Mouse (Mus musculus) heart, embryonic 10.5 days (tissue): ENCODE results near the gene Acsf2. TPM values are rescaled to one million over a fixed set of nuclear protein-coding genes. Genes with fewer than 3 reads are reported as not detected.
A peak's percentile ranks its signal among the peaks of the same experiment; 100 is the strongest.
"Not testable (repeated sequence)": the region's sequence is repeated elsewhere in the genome, so short reads cannot be mapped to it uniquely, and the experiment has no call there.

Experiments
- DNase-seq: peaks from one replicate; pipeline ENCODE4 v3.0.0-alpha.2; 2017; ENCODE audit warnings: low spot score
- H3K27ac ChIP-seq: fragments of 300-500 bp; sonication (generic); 2 replicates; pipeline ENCODE4 v1.5.1; 2016; ENCODE audit warnings: mild to moderate bottlenecking
- H3K27me3 ChIP-seq: fragments of 300-500 bp; sonication (generic); 2 replicates; pipeline ENCODE4 v1.6.1; 2016; ENCODE audit warnings: mild to moderate bottlenecking; ENCODE audit not compliant: poor library complexity, insufficient read depth, severe bottlenecking
- H3K36me3 ChIP-seq: fragments of 300-500 bp; sonication (generic); 2 replicates; pipeline ENCODE4 v1.6.1; 2016; ENCODE audit warnings: mild to moderate bottlenecking, moderate library complexity
- H3K4me1 ChIP-seq: fragments of 300-500 bp; sonication (generic); 2 replicates; pipeline ENCODE4 v1.6.1; 2016; ENCODE audit warnings: mild to moderate bottlenecking
- H3K4me3 ChIP-seq: fragments of 300-500 bp; sonication (generic); 2 replicates; pipeline ENCODE4 v1.5.1; 2016; ENCODE audit warnings: mild to moderate bottlenecking, moderate library complexity
- H3K9me3 ChIP-seq: fragments of 300-500 bp; sonication (generic); 2 replicates; pipeline ENCODE4 v1.6.1; 2016; ENCODE audit warnings: mild to moderate bottlenecking, moderate library complexity
- WGBS: fragments of 180-500 bp; shearing (Covaris S2); methylation state at CpG from one replicate; pipeline ENCODE4 v1.1.7; 2016; 5-methylcytosine and 5-hydroxymethylcytosine counted together
- polyA plus RNA-seq: library from polyadenylated mRNA; unstranded; fragments of >200 nt; fragmentation: Nextera tagmentation; extraction: Ambion mirVana; gene quantifications from 2 replicates; pipeline ENCODE4 v1.2.1, GENCODE M21; 2016

Gene Acsf2
- polyA plus RNA-seq: 2.8 and 4.1 TPM in 2 replicates

DNA sequence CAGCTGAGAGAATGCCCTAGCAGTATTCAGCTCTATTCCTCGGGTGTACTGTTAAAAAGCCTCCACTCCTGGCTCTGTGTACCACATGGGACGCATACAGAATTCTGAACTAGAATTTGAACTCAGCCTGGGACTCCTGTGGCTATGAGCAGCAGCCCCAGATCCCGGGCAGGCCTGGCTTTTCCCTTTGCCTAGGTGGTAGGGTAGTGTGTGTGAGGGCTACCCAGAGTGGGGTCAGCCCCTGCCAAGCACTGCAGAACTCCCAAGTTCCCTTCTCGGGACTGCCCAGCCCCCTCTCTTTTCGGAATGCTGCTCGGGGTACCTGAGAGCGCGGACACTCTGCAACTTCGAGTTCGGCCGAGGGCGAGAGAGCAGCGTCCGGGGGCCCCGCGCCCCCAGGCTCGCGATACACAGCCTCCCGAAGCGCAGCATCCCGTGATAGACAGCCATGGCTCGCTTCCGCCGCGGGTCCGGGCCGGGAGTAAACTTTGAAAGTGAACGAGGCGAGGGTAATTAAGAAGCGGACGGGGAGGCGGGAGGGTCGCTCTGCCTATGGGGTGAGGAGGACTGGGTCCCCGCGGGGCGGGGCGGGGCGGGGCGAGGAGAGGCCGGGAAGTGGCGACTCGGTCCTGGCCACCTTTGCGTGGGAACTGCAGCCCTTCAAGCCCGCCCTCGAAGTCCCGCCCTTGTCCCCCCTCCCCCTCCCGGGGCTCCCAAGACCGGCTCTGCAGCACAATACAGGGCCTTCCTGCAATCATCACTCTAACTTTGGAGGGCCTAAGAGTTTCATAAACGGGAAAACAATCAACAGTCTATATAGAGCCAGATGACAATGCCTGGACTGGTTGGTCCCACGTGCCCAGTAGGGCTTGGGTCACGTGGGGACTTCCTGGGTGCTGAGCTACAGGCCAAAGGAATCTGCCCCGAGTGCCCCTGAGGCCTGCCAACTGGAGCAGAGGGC, at the start of gene Acsf2:
Gene Acsf2, minus strand, starts transcription at position 551 of the 961 bp plus-strand sequence.
- Histone ChIP-seq H3K4me3 (peak within 1 kb of the TSS; percentile 65), H3K4me1 (peaks cover 11% of the 10 kb centered on the region), H3K27ac (peak within 1 kb of the TSS; percentile 87), H3K36me3 (no peaks in the 10 kb centered on the region), H3K27me3 (0 out of 2 replicates have a peak, but pooled peaks cover 7% of the 10 kb centered on the region), H3K9me3 (no peaks in the 10 kb centered on the region)
- DNase-seq: peak; percentile 88
- 3% methylated on average over 52 of the region's 52 CpGs for WGBS

DNA sequence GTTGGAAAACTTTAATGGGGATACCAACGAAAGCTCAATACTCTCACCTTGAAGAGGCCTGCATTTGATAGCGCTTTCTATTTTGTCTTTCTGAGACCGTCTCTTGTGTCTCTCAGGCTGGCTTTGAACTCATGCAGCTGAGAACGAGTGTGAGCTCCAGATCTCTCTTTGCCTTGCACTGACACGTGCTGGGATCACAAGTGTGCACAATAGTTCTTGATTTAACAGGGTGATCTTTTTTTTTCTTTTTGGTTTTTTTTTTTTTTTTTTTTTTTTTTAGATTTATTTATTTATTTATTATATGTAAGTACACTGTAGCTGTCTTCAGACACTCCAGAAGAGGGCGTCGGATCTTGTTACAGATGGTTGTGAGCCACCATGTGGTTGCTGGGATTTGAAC, 49.6 kb upstream of the Acsf2 start:
- peaks cover 12% of the 10 kb centered on the region; the same call in 1 of the 2 replicates for H3K4me1 ChIP-seq
- H3K9me3 ChIP-seq, H3K4me3 ChIP-seq, H3K27ac ChIP-seq, H3K27me3 ChIP-seq, DNase-seq: not testable (repeated sequence)
- 97% methylated on average over 5 of the region's 7 CpGs for WGBS
- peaks cover 47% of the 10 kb centered on the region for H3K36me3 ChIP-seq

DNA sequence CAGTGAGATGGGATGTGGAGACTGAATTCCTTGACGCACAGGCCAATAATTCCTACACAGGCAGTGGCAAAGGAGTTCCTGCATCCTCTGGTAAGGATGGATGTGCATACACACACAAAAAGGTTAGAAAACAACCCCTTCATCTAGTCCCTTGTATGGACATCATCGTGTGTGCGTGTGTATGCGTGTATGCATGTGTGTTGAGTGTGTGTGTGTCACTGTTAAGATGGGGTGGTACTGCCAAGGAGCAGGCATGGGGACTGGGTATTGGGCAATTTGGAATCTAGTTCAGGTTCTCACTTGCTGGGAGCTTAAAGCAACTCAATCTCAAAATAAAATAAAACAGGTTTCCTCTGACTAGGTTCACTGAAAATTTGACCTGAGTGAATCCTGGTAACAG, 44.8 kb upstream of the Acsf2 start:
- 95% methylated on average over 4 of the region's 4 CpGs for WGBS
- peaks cover 88% of the 10 kb centered on the region for H3K36me3 ChIP-seq

DNA sequence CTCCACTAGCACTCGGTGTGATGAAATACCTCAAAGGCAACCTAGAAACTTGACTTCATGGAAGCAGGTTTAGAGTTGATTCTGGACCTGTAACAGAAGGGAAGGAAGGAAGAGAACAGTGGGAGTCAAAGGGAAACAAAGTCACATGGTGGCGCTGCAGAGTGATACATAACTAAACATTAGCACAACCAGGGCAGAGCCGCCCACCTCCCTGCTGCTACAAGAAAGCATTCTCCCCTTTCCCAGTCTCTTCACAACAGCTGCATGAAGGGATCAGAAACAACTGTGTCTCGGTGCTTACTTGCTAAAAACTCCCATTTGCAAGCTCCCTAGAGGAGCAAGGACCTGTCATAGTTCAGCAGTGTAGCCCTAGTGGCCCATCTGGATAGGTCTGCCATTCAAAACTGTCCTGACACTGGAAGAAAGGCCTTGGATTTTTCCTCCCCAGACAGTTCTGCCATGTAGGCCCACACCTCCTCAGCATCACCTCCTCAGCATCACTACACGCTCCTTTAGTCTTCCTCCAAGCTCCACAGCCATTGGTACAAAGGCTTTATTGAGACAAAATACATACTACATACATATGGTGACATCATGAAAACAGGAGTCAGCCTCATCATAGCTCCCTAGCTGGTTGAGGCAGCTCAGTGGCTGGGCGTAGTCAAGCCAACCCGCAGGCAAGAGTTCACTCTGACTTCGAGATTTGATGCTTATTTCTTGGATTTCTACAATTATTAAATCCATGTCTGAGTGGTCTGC, 43.0 kb upstream of the Acsf2 start:
- no peaks in the 10 kb centered on the region for H3K4me1 ChIP-seq
- DNase-seq: no peak
- H3K9me3 ChIP-seq: no peaks in the 10 kb centered on the region
- 86% methylated on average over 8 of the region's 8 CpGs for WGBS
- H3K4me3 ChIP-seq: no peak overlapping the region
- peaks cover 91% of the 10 kb centered on the region for H3K36me3 ChIP-seq
- H3K27me3 ChIP-seq: no peaks in the 10 kb centered on the region
- no peak overlapping the region for H3K27ac ChIP-seq

More for the DNA sequence above, 44.8 kb upstream of the Acsf2 start:
- Histone ChIP-seq H3K9me3 (no peaks in the 10 kb centered on the region), H3K27ac (no peak overlapping the region), H3K4me1 (no peaks in the 10 kb centered on the region), H3K27me3 (no peaks in the 10 kb centered on the region), H3K4me3 (no peak overlapping the region)
- DNase-seq: no peak

DNA sequence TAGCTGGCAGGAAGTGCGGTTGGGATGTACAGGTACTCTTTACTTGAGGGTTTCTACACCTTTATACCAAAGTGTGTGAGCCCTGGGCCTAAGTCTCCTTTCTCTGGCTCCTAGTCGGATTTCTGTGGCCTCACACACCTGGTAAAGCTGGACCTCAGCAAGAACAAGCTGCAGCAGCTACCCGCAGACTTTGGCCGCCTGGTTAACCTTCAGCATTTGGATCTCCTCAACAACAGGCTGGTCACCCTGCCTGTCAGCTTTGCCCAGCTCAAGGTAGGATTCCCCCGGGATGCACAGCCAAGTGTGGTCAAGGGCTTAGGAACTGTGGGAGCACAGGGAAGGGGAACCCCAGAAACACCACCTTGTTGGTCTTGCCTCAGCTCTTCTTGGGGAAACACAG, 32.8 kb upstream of the Acsf2 start:
- H3K27me3 ChIP-seq: no peaks in the 10 kb centered on the region
- H3K27ac ChIP-seq: no peak overlapping the region
- H3K4me1 ChIP-seq: peaks cover 7% of the 10 kb centered on the region; the same call in 1 of the 2 replicates
- WGBS: 93% methylated on average over 5 of the region's 5 CpGs
- no peaks in the 10 kb centered on the region for H3K9me3 ChIP-seq
- H3K4me3 ChIP-seq: no peak overlapping the region
- H3K36me3 ChIP-seq: peaks cover 83% of the 10 kb centered on the region
- DNase-seq: no peak

DNA sequence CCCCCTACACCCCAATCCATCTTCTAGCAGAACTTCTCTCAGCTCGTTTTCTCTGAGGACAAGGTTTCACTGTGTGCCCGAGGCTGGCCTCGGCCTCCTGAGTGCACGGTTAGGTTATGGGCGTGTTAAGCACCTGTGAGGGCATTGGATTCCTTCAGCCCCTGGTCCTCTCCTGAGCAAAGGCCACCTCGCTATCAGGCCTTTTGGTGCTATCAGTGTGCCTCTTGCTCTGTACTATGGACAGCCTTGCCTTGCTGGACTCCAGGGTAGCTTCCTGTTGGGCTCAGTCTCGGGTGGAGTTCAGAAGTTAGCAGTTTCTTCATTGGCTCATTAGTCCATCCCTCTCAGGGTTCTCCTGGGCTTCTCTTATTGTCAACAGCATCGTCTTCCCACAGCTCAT, 31.3 kb upstream of the Acsf2 start:
- no peaks in the 10 kb centered on the region for H3K27me3 ChIP-seq
- WGBS: 87% methylated on average over 8 of the region's 8 CpGs
- H3K36me3 ChIP-seq: peaks cover 68% of the 10 kb centered on the region

DNA sequence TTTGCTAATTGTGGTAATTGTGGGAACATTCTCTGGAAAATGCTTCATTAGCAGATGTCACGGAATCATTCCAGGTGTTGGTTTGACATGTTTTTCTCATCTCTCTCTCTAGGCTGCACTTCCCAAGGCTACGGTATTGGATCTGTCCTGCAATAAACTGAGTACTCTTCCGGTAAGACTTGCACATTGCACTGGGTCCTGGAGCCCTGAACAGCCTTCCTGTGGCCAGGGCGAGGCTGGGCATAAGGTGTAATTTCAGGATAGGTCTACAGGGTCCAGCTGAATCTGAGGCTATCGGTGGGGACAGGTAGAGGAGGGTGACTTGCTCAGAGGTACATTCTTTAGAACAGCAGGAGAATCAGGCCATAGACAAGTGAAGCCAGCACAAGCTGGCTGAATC, 30.3 kb upstream of the Acsf2 start:
- H3K4me3 ChIP-seq: no peak overlapping the region
- DNase-seq: no peak

More for the DNA sequence above, 31.3 kb upstream of the Acsf2 start:
- no peak overlapping the region for H3K4me3 ChIP-seq
- no peaks in the 10 kb centered on the region for H3K9me3 ChIP-seq
- peaks cover 7% of the 10 kb centered on the region; the same call in 1 of the 2 replicates for H3K4me1 ChIP-seq
- no peak overlapping the region for H3K27ac ChIP-seq
- DNase-seq: no peak

DNA sequence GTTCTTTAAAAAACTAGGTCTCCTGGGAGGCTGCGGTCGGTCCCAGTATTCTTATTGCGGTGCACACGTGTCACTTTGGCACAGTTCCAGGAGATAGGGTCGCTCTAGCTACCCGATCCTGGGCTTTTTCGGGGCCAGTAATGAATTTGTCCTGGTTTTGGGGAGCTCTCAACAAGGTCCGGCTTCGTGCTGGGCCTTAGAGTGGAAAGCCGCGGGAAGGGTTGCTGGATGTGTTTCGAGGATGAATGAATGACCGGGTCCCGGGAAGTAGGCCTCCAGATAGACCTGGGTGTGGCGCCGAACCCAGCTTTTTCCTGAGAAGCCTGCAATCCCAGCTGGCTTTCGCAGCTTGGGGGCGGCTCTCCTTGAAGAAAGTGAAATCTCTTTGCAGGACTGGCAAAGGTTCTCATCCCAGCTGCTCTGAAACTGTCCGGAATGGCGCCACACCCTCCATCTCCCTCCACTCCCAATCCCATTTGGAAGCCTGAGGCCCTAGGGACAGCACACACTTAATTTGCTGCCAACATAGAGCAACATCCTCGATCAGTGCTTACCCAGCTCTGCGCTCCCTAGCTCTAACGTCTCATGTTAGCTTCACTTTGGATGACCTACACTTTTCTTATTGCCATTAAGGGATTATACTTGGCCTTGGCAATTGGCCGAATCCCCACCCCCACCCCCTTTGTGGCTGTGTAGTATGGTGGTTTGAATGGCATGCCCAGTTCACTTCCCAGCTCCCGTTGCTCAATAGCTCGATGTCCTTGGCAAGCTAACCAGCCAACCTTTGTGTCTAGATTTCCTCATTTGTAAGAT, 28.7 kb upstream of the Acsf2 start:
- DNase-seq: no peak

More for the DNA sequence above, 30.3 kb upstream of the Acsf2 start:
- H3K27ac ChIP-seq: no peak overlapping the region
- no peaks in the 10 kb centered on the region for H3K9me3 ChIP-seq
- H3K4me1 ChIP-seq: peaks cover 7% of the 10 kb centered on the region; the same call in 1 of the 2 replicates
- H3K36me3 ChIP-seq: peaks cover 58% of the 10 kb centered on the region
- no peaks in the 10 kb centered on the region for H3K27me3 ChIP-seq
- WGBS: 94% methylated on average over 5 of the region's 5 CpGs

DNA sequence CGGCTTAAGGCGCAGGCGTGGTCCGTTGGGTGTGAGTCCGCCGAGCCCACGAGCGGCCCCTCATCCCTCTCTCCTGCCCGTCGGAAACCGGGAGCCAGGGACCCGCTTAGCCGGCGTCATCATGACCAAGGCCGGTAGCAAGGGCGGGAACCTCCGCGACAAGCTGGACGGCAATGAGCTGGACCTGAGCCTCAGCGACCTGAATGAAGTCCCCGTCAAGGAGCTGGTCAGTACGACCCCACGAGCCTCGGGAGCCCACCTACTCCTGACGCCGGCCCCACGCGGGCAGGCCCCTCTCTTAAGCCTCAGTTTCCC, 28.2 kb upstream of the Acsf2 start:
- Histone ChIP-seq H3K36me3 (peaks cover 37% of the 10 kb centered on the region), H3K4me3 (peak overlapping the region; percentile 98), H3K4me1 (peaks cover 7% of the 10 kb centered on the region; the same call in 1 of the 2 replicates), H3K27ac (peak overlapping the region; percentile 92), H3K27me3 (no peaks in the 10 kb centered on the region), H3K9me3 (no peaks in the 10 kb centered on the region)
- 0% methylated on average over 28 of the region's 28 CpGs for WGBS
- DNase-seq: no peak

More for the DNA sequence above, 28.7 kb upstream of the Acsf2 start:
- peak overlapping the region; percentile 98 for H3K4me3 ChIP-seq
- peaks cover 7% of the 10 kb centered on the region; the same call in 1 of the 2 replicates for H3K4me1 ChIP-seq
- no peaks in the 10 kb centered on the region for H3K27me3 ChIP-seq
- peak overlapping the region; percentile 92 for H3K27ac ChIP-seq
- peaks cover 42% of the 10 kb centered on the region for H3K36me3 ChIP-seq
- H3K9me3 ChIP-seq: no peaks in the 10 kb centered on the region
- 13% methylated on average over 26 of the region's 26 CpGs for WGBS

DNA sequence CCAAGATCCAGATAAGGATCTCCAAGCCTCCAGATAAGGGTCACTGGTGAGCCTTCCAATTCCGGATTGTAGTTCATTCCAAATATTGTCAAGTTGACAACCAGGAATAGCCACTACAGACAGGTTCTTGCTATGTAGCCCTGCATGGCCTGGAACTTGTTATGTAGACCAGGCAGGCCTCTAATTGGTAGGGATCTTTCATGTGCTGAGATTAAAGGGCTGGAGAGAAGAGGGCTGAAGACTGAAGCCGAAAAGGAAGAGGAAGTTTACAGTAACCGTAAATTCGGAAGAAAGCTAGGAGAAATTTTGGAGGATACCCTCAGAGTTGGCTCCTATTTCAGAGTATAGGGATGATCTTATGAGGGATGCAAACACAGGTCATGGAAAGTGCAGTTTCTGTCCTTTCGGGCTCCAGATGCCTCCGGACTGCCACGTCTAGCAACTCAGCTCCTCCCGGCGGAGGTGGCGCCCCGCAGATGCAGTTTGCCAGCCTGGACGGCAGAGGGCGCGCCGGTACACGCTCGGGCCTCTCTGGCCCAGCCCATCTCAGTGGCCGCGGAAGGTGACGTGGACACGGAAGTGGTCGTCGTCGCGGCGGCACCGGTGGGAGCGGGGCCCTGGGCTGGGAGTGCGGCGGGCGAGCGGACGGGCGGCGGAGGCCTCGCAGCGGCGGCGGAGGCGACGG, 27.7 kb upstream of the Acsf2 start, which contains the start of gene Lrrc59:
Gene Lrrc59, plus strand, starts transcription at position 569 of the 685 bp plus-strand sequence.
- H3K4me3 ChIP-seq: peak within 1 kb of the TSS; percentile 98
- peak within 1 kb of the TSS; percentile 92 for H3K27ac ChIP-seq
- WGBS: 4% methylated on average over 40 of the region's 41 CpGs
- peaks cover 32% of the 10 kb centered on the region for H3K36me3 ChIP-seq
- no peaks in the 10 kb centered on the region for H3K9me3 ChIP-seq
- H3K27me3 ChIP-seq: no peaks in the 10 kb centered on the region
- peaks cover 7% of the 10 kb centered on the region; the same call in 1 of the 2 replicates for H3K4me1 ChIP-seq
- DNase-seq: peak; percentile 97

DNA sequence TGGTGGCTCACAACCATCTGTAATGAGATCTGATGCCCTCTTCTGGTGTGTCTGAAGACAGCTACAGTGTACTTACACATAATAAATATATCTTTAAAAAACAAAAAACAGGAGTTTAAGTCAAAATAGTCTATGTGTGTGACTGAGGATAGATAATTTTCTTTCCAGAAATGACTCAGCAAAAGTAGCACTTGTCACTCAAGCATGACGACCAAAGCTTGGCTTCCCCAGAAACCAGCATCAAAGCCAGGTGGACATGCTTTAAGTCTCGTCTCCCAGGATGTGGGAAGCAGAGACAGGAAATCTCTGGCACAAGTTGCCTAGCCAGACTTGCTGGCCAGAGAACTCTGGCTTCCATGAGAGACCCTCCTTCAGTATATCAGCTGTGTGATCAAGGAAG, 20.5 kb upstream of the Acsf2 start:
- Histone ChIP-seq H3K36me3 (no peaks in the 10 kb centered on the region), H3K27ac (no peak overlapping the region), H3K27me3 (no peaks in the 10 kb centered on the region), H3K4me3 (no peak overlapping the region), H3K9me3 (no peaks in the 10 kb centered on the region), H3K4me1 (no peaks in the 10 kb centered on the region)
- no peak for DNase-seq
- WGBS: 72% methylated on average over 2 of the region's 2 CpGs

DNA sequence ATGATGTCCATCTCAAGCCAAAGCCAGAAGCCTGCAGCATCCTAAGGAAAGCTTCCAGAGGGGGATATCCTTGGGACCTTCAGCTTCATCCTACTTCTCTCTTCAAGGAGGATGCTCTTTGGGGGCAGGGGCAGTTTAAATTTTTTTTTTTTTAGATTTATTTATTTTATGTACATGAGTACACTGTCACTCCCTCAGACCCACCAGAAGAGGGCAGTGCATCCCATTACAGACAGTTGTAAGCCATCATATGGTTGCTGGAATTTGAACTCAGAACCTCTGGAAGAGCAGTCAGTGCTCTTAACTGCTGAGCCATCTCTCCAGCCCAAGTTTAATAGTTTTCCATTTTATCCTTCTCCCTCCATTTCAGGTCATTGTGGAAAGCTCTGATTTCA, 19.8 kb upstream of the Acsf2 start:
- no peaks in the 10 kb centered on the region for H3K27me3 ChIP-seq
- H3K4me1 ChIP-seq: no peaks in the 10 kb centered on the region
- H3K4me3 ChIP-seq: no peak overlapping the region
- no peak for DNase-seq
- H3K27ac ChIP-seq: no peak overlapping the region
- H3K36me3 ChIP-seq: no peaks in the 10 kb centered on the region
- H3K9me3 ChIP-seq: no peaks in the 10 kb centered on the region
